Mouse (Mus musculus): ENCODE measurements around the gene Cbln3.

The Cbln3 gene

DNA sequence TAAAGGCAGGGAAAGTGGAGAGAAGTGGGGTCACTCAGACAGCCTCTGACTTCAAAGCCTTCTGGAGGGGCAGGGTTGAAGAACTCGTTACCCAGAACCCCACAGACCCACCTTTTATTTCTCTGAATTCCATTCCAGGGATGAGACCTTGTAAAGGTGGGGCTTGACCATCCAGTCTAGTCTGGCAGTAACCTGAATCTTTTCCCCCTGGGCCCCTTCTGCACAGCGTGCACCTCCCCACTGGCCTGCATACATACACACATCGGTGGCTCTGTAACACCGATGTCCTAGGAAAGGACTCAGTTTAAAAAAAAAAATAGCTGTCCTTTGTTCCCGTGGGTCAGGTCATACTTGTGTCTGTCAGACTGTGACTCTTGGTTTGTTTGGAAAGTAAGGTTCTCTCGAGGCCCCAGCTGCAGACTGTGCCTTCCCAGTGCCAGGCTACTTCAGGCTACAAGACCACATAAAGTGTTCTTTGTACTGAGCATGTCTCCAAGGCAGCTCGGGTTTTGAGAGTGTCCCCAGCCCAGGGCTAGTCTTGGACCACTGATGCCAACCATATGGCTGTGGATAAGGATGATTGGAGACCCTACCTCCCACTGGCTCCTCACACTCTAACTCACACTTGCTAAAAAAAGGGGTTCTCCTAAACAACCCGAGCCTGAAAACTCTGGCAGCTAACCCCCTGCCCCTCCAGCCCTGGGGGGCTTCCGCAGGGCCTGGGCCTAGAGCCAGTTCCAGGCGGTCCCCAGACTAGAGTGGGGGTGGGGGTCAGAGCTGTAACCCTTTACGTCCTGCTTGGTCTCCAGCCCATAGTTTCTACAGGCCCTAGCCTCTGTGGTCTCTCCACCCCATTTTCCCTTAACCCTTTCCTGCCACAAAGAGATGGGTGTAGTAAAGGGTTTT is 31.3 kb downstream of the Cbln3 start:
- DNase-seq (ENCODE audit: low spot score in 2 of 2): no peak

- DNase-seq (ENCODE audit: low spot score in 2 of 2): no peak
These were observed 33.3 kb downstream of the Cbln3 start for GRCm38 (mm10) chr14:55850885-55851284.

GRCm38 (mm10) chr14:55845506-55846294 is 38.5 kb downstream of the Cbln3 start:
- DNase-seq (ENCODE audit: low spot score in 2 of 2): no peak

- DNase-seq (ENCODE audit: low spot score in 2 of 2): no peak
These were observed 41.4 kb downstream of the Cbln3 start for GRCm38 (mm10) chr14:55842794-55843193.

GRCm38 (mm10) chr14:55840853-55841366 is 43.3 kb downstream of the Cbln3 start:
- no peak for DNase-seq (ENCODE audit: low spot score in 2 of 2)

GRCm38 (mm10) chr14:55838740-55839139 is 45.5 kb downstream of the Cbln3 start:
- no peak for DNase-seq (ENCODE audit: low spot score in 2 of 2)

GRCm38 (mm10) chr14:55838312-55838711 is 45.9 kb downstream of the Cbln3 start:
- DNase-seq (ENCODE audit: low spot score in 2 of 2): no peak

DNA sequence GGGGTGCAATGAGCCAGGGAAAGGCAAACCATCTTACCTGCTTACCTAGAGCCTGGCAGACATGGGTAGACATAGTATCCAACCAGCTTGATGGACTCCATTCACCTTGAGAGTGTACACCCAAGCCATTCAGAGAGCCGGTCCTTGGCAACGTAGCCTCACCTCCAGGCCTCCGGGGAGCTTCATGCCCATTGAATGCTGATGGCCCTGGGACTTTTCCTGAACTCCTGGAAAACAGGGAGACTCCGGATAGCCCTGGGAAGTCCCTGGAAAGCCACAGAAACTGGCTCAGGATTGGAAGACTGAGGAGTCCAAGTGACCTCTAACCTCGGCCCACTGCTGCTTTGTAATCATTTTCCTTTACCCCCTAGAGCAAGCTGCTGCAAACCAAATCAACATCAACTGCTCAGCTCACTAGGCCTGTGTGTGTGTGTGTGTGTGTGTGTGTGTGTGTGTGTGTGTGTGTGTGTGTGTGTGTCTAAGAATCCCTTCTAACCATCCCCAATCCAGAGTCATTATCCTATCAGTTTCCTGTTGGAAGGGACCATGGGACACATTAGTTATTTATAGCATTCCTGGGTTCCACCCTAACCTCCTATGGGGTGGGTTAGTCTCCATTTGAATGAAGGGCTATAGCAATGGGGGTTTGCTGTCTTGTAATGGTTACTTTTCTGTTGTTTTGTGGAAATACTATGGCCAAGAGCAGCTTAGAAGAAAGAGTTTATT is 49.2 kb downstream of the Cbln3 start:
- DNase-seq (ENCODE audit: low spot score in 2 of 2): no peak

- DNase-seq (ENCODE audit: low spot score in 2 of 2): no peak
These were observed 51.1 kb downstream of the Cbln3 start for GRCm38 (mm10) chr14:55833126-55833525.

DNA sequence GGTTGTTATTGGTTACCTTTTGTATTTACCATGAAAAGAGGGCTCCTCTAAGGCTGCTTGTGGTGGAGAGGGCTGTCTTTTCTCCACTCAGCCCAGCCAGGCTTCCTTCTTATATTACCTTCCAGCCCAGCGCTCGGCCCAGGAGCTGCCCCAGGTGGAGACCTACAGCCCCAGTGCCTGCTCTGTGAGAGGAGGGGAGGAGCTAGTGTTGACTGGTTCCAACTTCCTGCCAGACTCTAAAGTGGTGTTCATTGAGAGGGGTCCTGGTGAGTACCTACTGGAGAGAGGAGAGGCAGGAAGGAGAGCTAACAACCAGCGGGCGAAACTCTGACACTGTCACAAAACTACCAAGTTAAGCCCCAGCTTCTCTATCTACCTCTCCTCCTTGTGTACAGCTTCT is 53.9 kb downstream of the Cbln3 start:
- no peak for DNase-seq (ENCODE audit: low spot score in 2 of 2)

DNA sequence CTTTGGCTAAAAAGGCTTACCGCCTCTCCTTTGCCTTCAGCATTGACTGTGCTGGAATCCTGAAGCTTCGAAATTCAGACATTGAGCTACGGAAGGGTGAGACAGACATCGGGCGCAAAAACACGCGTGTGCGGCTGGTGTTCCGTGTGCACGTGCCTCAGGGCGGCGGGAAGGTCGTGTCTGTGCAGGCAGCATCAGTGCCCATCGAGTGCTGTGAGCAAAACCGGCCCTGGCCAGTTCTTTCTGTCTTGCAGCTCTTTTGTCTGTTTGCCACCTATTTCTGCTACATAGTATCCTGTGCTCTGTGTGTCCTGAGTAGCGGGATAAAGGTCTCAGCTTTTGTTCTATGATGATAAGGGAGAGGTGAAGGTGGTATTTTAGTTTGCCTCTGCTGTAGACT is 54.3 kb downstream of the Cbln3 start:
- DNase-seq (ENCODE audit: low spot score in 2 of 2): no peak

Data from right cerebral cortex, adult 2 months (tissue).